Mouse (Mus musculus): ENCODE measurements around the gene Podxl2. TPM values are rescaled to one million over a fixed set of nuclear protein-coding genes. Genes with fewer than 3 reads are reported as not detected.

Gene Podxl2
- 3.4 TPM for polyA plus RNA-seq (2012; fragmentation: generic; extraction: Trizol)

DNA sequence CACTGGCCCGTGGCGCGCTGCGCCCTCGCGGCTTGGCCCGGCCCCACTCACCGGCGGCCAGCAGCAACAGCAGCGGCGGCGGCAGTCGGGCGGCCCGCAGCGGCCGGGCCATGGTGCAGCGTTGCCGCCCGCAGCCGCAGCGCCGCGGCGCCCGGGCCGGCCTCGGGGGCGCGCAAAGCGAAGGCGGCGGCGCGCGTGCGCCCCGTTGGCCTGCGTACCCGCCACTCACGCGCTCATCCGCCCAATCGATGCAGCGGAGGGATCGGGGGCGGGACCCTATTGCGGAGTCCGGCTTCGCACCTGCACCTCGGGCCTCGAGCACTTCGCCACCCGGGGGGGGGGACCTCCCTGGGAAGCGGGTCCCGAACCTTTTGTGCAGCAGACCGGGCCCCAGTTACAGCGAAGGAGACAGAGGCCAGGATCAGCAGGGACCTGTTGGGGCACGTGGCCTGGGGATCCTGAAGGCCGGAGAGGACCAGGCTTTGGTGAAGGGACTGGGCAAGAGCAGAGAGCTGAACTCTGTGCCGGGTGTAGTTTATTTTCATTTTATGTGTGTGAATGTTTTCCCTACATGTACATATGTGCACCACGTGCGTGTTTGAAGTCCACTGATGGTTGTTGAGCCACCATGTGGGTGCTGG is at the start of gene Podxl2:
Gene Podxl2, minus strand, starts transcription at position 177 of the 641 bp plus-strand sequence.
- Histone ChIP-seq H3K27me3 (ENCODE audit: control insufficient read depth, insufficient read depth, insufficient read length) (peaks cover 18% of the 10 kb centered on the region), H3K36me3 (ENCODE audit: control insufficient read depth, insufficient read depth) (no peaks in the 10 kb centered on the region), H3K4me3 (no peak within 1 kb of the TSS), H3K79me2 (ENCODE audit: control insufficient read depth, insufficient read depth) (no peaks in the 10 kb centered on the region), H3ac (ENCODE audit: control insufficient read depth, insufficient read length) (no peak within 1 kb of the TSS), H3K4me2 (ENCODE audit: low read depth) (peak within 1 kb of the TSS; percentile 6)
- TF ChIP-seq USF1 (IDR thresholded peaks at IDR 0.05; ENCODE audit: low read depth) (no peak), E2F4 (IDR thresholded peaks at IDR 0.05; ENCODE audit: insufficient read depth) (no peak)

DNA sequence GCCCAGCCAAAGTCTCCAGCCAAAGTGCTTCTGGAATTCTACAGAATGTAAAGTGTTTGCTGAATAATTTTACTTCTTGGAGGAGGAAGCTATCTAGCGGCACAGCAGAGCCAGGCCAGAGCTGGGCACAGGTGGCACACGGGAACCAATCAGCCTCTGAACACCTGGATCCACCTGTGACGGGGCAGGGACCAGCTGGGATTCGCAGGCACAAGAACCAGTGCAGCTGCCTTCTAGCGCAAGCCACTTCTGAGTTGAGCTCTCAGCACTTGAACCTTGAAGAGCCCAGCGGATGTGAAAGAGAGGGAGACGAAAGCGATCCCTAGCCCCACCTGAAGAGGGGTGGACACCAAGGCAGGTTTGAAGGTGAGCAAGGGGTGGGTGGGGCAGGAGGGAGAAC is 44.0 kb upstream of the Podxl2 start:
- TF ChIP-seq TCF12 (IDR thresholded peaks at IDR 0.05; ENCODE audit: insufficient read depth, poor library complexity, severe bottlenecking) (no peak), POLR2A (IDR thresholded peaks at IDR 0.05; ENCODE audit: insufficient read length, low read depth) (no peak), MAX (IDR thresholded peaks at IDR 0.05; ENCODE audit: low read depth) (no peak)

DNA sequence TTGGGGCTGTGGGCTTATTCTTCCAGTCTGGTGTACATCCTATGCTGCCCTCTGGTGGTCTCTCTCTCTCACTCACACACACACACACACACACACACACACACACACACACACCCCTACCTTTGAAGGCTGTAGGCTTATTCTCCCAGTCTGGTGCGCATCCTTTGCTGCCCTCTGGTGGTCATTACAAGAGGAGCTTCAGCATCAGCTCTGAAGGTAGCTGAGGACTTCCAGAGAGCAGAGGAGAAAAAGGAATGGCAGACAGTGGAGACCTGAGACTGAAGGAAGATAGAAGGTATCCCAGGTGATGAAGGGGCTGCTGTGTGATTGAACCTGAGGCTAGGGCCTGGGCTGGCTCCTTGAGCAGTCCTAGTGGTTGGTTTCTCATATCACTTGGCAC is 41.3 kb upstream of the Podxl2 start:
- Histone ChIP-seq H3ac (ENCODE audit: control insufficient read depth, insufficient read length) (no peak overlapping the region), H3K79me2 (ENCODE audit: control insufficient read depth, insufficient read depth) (no peaks in the 10 kb centered on the region), H3K27me3 (ENCODE audit: control insufficient read depth, insufficient read depth, insufficient read length) (no peaks in the 10 kb centered on the region), H3K4me2 (ENCODE audit: low read depth) (no peak overlapping the region), H3K36me3 (ENCODE audit: control insufficient read depth, insufficient read depth) (no peaks in the 10 kb centered on the region), H3K4me3 (no peak overlapping the region)
- TF ChIP-seq SRF (IDR thresholded peaks at IDR 0.05; ENCODE audit: control insufficient read depth, insufficient read length, low read depth) (no peak), CEBPB (IDR thresholded peaks at IDR 0.05; ENCODE audit: insufficient read depth, poor library complexity, severe bottlenecking) (no peak), MYOG (IDR thresholded peaks at IDR 0.05; ENCODE audit: control insufficient read depth in 1 of 3, insufficient read depth in 1 of 3, insufficient read length in 2 of 3, low read depth in 2 of 3) (no peak), TCF12 (IDR thresholded peaks at IDR 0.05; ENCODE audit: insufficient read depth, poor library complexity, severe bottlenecking) (no peak), POLR2AphosphoS2 (IDR thresholded peaks at IDR 0.05; ENCODE audit: insufficient read length, low read depth) (no peak), POLR2A (IDR thresholded peaks at IDR 0.05; ENCODE audit: insufficient read length, low read depth) (no peak), USF1 (IDR thresholded peaks at IDR 0.05; ENCODE audit: low read depth) (no peak), REST (IDR thresholded peaks at IDR 0.05; ENCODE audit: insufficient read depth, insufficient read length) (no peak), TCF3 (IDR thresholded peaks at IDR 0.05; ENCODE audit: insufficient read length, low read depth) (no peak), MYOD1 (IDR thresholded peaks at IDR 0.05; ENCODE audit: control insufficient read depth in 1 of 3, insufficient read length in 2 of 3, low read depth in 2 of 3) (no peak), E2F4 (IDR thresholded peaks at IDR 0.05; ENCODE audit: insufficient read depth) (no peak), MAX (IDR thresholded peaks at IDR 0.05; ENCODE audit: low read depth) (no peak)

More for the DNA sequence above, 44.0 kb upstream of the Podxl2 start:
- Histone ChIP-seq H3K4me2 (ENCODE audit: low read depth) (no peak overlapping the region), H3ac (ENCODE audit: control insufficient read depth, insufficient read length) (no peak overlapping the region), H3K27me3 (ENCODE audit: control insufficient read depth, insufficient read depth, insufficient read length) (no peaks in the 10 kb centered on the region), H3K79me2 (ENCODE audit: control insufficient read depth, insufficient read depth) (no peaks in the 10 kb centered on the region), H3K36me3 (ENCODE audit: control insufficient read depth, insufficient read depth) (no peaks in the 10 kb centered on the region), H3K4me3 (no peak overlapping the region)

DNA sequence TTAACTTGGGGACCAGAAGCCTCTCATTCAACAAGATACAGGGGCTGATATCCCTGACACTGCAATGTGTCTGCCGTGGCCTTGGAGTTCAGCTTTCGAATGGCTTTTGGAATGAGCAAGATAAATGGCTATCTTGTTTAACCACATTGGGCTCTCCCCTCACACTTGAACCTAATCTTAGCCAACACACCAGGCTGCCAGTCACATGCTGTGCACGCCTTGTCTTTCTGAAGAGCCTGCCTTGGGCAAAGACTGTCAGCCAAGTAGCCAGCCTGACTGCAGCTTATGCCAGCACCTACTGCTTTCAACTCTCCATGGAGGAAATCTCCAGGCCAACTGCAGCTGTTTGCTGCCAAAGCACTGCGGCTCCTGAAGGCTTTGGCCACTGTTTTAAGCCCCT is 40.7 kb upstream of the Podxl2 start:
- Histone ChIP-seq H3K4me3 (no peak overlapping the region), H3K36me3 (ENCODE audit: control insufficient read depth, insufficient read depth) (no peaks in the 10 kb centered on the region), H3ac (ENCODE audit: control insufficient read depth, insufficient read length) (no peak overlapping the region), H3K4me2 (ENCODE audit: low read depth) (no peak overlapping the region), H3K79me2 (ENCODE audit: control insufficient read depth, insufficient read depth) (no peaks in the 10 kb centered on the region), H3K27me3 (ENCODE audit: control insufficient read depth, insufficient read depth, insufficient read length) (no peaks in the 10 kb centered on the region)
- TF ChIP-seq CEBPB (IDR thresholded peaks at IDR 0.05; ENCODE audit: insufficient read depth, poor library complexity, severe bottlenecking) (no peak), SRF (IDR thresholded peaks at IDR 0.05; ENCODE audit: control insufficient read depth, insufficient read length, low read depth) (no peak), MYOG (IDR thresholded peaks at IDR 0.05; ENCODE audit: control insufficient read depth in 1 of 3, insufficient read depth in 1 of 3, insufficient read length in 2 of 3, low read depth in 2 of 3) (peak in 2 of 3 experiments; percentile 56 to 84), MYOD1 (IDR thresholded peaks at IDR 0.05; ENCODE audit: control insufficient read depth in 1 of 3, insufficient read length in 2 of 3, low read depth in 2 of 3) (peak in 2 of 3 experiments; percentile 42 to 58), TCF3 (IDR thresholded peaks at IDR 0.05; ENCODE audit: insufficient read length, low read depth) (no peak), MAX (IDR thresholded peaks at IDR 0.05; ENCODE audit: low read depth) (no peak), POLR2AphosphoS2 (IDR thresholded peaks at IDR 0.05; ENCODE audit: insufficient read length, low read depth) (no peak), TCF12 (IDR thresholded peaks at IDR 0.05; ENCODE audit: insufficient read depth, poor library complexity, severe bottlenecking) (peak; percentile 10), REST (IDR thresholded peaks at IDR 0.05; ENCODE audit: insufficient read depth, insufficient read length) (no peak), USF1 (IDR thresholded peaks at IDR 0.05; ENCODE audit: low read depth) (peak; percentile 21), E2F4 (IDR thresholded peaks at IDR 0.05; ENCODE audit: insufficient read depth) (no peak), POLR2A (IDR thresholded peaks at IDR 0.05; ENCODE audit: insufficient read length, low read depth) (no peak)

DNA sequence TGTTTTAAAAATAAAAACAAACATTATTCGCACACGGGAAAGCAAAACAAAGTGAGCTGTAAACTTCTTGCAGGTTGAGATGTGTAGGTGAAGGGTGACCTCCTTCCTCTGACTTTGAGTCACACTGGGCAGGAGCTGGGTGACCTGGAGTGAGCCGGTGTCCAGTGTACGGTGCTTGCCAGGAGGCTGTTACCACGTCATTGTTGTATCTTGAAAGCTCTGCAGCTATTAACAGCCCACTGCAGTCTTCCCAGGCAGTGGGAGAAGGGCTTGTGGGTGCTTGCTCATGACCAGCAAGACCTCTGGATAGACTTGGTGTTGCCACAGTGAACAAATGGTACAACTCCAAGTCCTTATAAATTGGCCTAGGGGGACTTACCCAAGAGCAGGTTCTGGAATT is 40.0 kb upstream of the Podxl2 start:
- no peak overlapping the region for H3K4me3 ChIP-seq
- H3ac ChIP-seq (ENCODE audit: control insufficient read depth, insufficient read length) = no peak overlapping the region
- no peaks in the 10 kb centered on the region for H3K36me3 ChIP-seq (ENCODE audit: control insufficient read depth, insufficient read depth)
- H3K27me3 ChIP-seq (ENCODE audit: control insufficient read depth, insufficient read depth, insufficient read length) = no peaks in the 10 kb centered on the region
- H3K79me2 ChIP-seq (ENCODE audit: control insufficient read depth, insufficient read depth) = no peaks in the 10 kb centered on the region
- H3K4me2 ChIP-seq (ENCODE audit: low read depth) = no peak overlapping the region
- no peak for TF ChIP-seq SRF (IDR thresholded peaks at IDR 0.05; ENCODE audit: control insufficient read depth, insufficient read length, low read depth)
- TF ChIP-seq REST (IDR thresholded peaks at IDR 0.05; ENCODE audit: insufficient read depth, insufficient read length) = no peak
- TF ChIP-seq E2F4 (IDR thresholded peaks at IDR 0.05; ENCODE audit: insufficient read depth) = no peak
- no peak for TF ChIP-seq POLR2AphosphoS2 (IDR thresholded peaks at IDR 0.05; ENCODE audit: insufficient read length, low read depth)
- TF ChIP-seq POLR2A (IDR thresholded peaks at IDR 0.05; ENCODE audit: insufficient read length, low read depth) = no peak
